Mouse (Mus musculus) R1 (cell line): Measurements from ENCODE around the gene Perm1.

Source experiments
- DNase-seq: peaks from one replicate; pipeline ENCODE4 v3.0.0-alpha.2; 2018; ENCODE audit warnings: low read depth, low spot score

Perm1 gene

DNA sequence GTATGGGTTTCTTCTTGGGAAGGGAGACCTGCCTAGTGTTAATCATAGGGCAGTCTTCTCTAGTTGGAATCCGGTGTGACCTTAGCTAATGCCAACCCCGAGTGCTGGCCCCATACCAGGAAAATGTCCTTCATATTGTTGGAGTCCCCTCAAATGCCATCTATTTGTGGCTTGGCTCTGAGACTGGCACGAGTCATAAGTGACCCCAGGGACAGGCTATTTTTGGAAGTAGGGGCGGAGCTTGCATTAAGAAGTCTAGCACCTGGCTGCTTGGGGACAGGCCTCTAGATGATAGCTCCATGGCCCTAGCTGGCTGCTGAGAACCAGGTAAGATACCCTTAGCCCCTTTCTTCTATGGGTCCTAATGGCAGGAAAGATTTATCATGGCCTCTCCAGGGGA is at the start of gene Perm1:
Gene Perm1 (plus strand): TSS at position 220 of the 400 bp plus-strand sequence.
- no peak for DNase-seq

- DNase-seq: peak; percentile 64
Observed at GRCm38 (mm10) chr4:156166477-156166876, 49.2 kb upstream of the Perm1 start.

DNA sequence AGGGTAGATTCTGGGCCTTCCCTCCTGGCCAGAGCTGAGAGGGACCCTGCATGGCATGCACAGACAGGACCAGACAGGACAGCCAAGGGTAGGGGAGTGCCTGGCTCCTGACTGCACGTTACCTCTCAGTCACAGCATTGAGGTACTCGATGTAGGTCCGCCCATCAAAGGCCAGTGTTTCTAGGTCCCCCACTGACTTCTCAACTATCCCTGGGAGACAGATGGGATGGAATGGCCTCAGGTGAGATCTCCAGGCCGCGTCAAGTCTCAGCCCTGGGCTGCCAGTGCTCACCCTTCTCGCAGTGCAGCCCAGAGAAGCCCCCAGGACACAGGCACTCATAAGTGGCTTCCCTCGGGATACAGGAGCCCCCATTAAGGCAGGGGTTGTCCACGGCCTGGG is 47.1 kb upstream of the Perm1 start:
- DNase-seq: no peak

DNA sequence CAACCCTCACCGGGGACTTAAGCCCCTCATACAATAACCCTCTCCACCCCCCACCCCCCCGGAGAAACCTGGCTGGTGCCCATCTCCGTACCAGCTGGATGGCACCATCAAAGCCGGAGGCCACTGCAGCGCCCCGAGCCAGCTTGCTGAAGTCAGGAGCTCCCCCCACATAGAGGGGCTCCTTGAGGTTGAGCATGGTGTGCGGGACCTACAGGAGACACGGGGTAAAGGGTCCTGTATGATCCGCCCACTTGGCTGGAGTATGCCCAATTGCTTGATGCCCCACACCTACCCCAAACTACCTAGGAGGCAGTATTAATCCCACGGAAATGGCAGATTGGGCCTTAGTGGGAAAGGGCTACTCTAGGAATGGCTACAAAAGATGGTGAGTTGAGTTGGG is 46.5 kb upstream of the Perm1 start:
- no peak for DNase-seq

- no peak for DNase-seq
Observed at GRCm38 (mm10) chr4:156171828-156172227, 43.8 kb upstream of the Perm1 start.

- DNase-seq: peak; percentile 53
Observed at GRCm38 (mm10) chr4:156177630-156178029, 38.0 kb upstream of the Perm1 start.

DNA sequence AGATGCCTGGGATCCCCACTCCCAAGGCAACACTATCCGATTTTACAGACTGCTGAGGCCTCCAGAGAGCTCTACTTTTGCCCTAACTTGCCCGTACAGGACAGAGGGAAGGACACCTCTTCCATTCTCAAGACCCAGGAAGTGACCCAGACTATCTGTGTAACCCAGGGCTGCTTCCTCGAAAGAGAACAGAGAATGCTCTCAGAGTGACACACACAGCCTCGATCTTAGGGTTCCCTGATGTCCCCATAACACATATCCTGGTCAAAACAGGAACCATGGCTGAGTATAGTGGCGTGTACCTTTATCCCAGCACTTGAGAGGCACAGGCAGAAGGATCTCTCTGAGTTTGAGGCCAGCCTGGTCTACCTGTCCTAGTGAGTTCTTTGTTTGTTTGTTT is 31.9 kb upstream of the Perm1 start:
- no peak for DNase-seq

DNA sequence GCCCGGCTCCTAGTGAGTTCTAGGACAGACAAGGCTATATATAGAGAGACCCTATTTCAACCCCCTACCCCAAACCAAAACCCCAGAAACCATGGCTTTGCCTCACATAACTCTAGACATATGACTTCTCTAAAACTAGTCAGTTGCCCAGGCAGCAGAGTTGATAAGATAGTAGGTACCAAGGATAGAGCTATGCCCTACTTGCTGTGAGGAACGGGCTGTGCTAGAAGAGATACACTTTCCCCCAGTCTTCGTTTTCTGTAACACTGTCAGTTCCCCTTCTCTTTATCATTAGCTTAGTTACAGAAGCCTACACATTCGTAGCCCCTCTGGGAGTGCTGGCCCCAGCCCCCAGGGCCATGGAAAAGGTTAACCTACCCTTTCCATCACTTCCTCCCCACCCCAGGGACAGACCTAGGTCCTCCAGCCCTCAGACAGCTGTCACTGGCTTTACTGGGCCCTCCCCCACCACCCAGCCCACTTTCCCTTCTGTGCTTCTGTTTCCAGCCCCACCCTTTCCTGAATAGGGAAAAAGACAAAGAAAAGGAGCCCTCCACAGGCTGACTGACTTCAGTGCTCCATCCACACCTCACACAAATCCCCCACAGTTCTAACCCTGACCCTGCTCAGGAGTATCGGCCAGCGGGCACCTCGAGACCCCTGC is 31.2 kb upstream of the Perm1 start:
- DNase-seq: peak; percentile 84

GRCm38 (mm10) chr4:156185456-156185949 is 30.2 kb upstream of the Perm1 start:
- DNase-seq: no peak

- DNase-seq: no peak
Observed at GRCm38 (mm10) chr4:156185950-156186850, 29.5 kb upstream of the Perm1 start.

DNA sequence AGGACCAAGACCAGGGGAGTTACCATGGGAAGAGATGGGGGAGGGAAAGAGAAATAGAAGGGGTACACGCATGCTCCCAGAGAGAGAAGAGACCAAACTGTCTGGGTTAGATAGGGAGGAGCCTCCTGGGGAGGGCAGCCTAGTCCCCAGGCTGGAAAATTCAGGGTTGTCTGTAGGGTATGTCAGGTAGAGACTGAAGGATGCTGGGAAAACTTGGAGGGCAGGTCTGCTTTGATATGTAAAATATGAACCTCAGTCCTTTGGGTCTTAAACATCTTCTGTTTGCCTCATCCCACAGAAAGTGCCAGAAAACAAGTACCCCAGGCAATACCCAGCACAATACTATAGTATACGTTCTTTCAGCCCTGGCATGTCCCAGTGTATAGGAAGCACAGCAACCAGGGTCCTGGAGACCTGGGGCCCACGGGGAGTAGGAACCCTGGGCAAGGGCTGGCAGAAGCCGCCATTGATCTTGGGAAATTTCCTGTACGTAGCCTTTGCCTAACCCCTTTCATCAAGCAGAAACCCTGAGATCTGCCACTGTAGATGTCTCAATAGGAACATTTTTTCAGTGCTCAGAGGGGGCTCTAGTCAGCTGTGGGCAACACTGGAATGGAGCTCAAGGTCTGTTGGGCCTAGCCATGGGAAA is 27.4 kb upstream of the Perm1 start:
- peak; percentile 66 for DNase-seq

DNA sequence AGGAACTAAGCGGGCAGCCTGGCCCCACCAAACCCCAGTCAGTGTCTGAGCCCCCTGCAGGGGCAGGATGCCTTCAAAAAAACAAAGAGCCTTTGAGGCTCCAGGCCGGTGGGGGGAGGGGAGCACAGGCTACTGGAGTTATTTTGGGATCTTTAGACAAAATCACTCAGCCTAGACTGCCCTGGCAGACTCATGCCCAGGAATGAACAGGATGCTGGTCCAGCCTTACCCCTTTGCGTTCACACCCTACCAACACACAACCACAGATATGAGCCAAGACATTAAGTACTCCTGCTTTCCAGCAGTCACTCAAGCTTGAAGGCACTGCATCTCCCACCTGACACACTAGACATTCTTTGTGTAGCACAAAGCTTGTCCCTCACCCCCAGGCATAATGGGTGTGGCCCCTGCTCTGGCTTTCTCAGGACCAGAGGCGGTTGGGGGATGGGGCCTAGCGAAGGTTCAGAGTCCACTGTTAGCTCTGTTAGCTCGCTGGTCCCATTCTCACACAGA is 26.8 kb upstream of the Perm1 start:
- DNase-seq: peak; percentile 97

DNA sequence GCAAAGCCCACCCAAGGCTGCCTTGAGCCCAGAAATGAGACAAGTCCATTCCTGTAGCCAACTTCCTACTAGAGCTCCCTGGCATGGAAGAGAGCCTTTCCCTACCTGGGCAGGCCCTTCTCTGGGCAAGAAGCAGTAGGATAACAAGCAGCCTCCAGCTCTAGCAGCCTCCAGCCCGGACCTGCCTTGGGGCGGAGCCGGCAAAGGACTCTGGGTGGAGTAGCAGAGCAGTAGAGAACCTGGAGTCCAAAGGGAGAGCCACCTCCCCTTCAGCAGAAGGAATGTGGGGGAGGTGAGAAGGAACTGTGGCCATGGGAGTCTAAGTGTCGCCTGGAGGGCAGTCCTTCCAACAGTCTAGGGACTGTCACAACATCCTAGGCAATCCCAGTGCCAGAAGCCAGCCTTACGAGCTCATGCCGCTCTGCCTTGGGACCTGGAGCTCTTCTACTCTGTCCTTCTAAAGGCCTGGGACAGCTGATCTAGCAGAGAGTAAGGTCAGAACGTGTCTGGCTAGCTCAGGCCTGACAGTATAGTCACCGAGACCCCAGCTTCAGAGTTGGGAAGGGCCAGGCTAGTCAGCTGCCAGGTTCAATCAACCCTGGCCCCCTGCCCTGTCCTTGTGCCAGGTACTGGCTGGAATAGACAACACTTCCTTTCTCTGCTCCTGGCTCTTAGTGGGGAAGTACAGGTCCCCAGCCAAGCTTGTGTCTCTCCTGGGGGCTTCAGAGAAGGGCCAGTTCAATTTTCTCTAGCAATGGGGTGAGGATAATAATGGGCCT is 23.1 kb upstream of the Perm1 start:
- DNase-seq: peak; percentile 92

GRCm38 (mm10) chr4:156193200-156193590 is 22.5 kb upstream of the Perm1 start:
- peak; percentile 98 for DNase-seq

DNA sequence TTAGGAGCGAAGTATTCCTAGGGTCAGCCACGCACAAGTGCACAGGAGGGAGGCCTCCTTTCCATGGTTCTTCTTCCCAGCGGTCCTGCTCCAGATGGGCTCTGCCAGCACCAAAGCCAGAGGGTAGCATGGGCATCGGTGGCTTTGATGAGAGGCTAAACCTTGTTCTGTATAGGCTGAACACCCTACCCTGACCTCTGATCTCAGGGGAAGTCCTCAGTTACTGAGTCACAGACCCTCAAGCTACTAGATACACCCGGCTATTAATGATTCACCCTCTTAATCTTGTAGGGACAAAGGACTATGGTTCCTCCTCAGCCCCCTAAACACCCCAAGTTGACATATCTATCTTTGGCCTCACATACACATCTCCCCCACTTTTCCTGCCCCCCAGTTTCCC is 21.8 kb upstream of the Perm1 start:
- DNase-seq: no peak

DNA sequence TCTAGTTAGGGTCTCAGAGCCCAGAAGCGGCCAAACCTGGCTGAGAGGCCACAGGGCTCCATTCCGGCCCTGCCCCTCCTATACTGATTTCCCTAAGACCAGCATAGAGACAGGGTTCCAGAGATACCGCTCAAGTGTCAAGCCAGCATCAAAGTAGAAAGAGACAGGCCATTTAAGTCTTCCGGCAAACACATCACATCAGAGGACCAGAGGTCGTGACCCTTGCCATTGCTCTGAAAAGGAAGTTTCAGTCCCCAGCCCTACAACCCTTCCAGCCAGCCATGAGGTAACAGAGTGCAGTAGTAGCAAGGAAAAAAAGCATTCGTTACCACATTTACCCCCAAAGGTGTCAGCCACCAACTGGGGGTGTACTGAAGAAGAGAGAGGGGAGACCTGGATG is 21.3 kb upstream of the Perm1 start:
- DNase-seq: no peak

DNA sequence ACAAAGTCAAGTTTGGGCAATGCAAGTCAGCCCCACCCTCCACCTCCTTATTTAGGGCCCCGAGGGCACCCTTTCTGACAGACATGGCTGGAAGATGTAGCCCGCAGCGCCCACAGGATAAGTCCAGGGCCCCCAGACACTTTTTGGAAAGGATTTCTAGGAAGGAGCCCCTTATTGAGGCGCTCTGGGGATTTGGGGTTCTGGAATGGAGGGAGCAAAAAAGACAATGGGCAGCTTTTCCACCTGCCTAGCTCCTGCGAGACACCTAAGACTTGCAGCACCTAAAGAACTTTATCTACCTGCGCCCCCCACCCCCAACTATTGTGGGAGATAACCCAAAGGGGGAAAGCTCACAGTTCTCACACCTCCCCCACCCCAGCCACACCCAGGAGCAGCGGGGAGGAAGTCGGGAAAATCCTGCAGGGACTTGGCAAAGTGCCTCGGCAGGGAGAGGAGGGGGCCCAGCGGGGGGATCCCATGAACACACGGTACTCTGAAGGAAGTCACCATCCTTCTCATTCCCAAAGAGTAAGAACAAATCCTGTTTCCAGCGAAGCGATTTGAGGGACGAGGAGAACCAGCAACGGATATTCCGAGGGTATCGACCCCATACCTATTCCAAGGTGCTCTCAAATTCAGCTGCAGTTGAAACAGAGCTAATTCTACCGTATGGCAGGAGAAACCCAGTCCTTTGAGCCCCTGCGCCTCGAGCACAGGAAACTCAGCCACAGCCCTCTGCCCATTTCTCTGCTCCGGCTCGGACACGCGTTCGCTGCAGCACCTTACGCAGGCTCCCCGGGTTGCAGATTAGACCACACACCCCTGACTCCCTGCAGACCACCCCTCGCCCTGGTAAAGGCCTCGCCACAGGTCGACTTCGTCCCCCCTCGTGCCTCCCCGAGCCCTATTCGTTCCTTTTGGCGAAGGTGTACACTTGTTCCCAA is 19.5 kb upstream of the Perm1 start:
- DNase-seq: peak; percentile 82

- no peak for DNase-seq
Observed at GRCm38 (mm10) chr4:156197131-156197828, 18.4 kb upstream of the Perm1 start, which contains the start of gene Agrn. Gene Agrn (minus strand): TSS chr4:156197488.

GRCm38 (mm10) chr4:156197829-156198205 is 17.9 kb upstream of the Perm1 start:
- peak; percentile 92 for DNase-seq
